Mouse (Mus musculus) kidney, adult 2 months (tissue): ENCODE measurements around the gene Prpf4. TPM values are rescaled to one million over a fixed set of nuclear protein-coding genes. Genes with fewer than 3 reads are reported as not detected.

ENCODE experiments used
- DNase-seq: peaks from one replicate; pipeline ENCODE4 v3.0.0; 2021
- H3K27ac ChIP-seq: fragments of 200-500 bp; 2 replicates; pipeline ENCODE4 v1.5.1; 2012; ENCODE audit warnings: low read depth, low read length, control low read depth, inconsistent platforms; ENCODE audit not compliant: insufficient read depth
- H3K27me3 ChIP-seq: fragments of 200-500 bp; replicated peaks from 2 replicates; pipeline ENCODE4 v1.6.1; 2012; ENCODE audit warnings: mild to moderate bottlenecking, moderate library complexity, low read length, inconsistent platforms; ENCODE audit not compliant: control insufficient read depth, insufficient read depth
- H3K36me3 ChIP-seq: fragments of 200-500 bp; 2 replicates; pipeline ENCODE4 v1.6.1; 2012; ENCODE audit warnings: mild to moderate bottlenecking, moderate library complexity, low read length, inconsistent platforms; ENCODE audit not compliant: control insufficient read depth, insufficient read depth
- H3K4me1 ChIP-seq: fragments of 200-500 bp; 2 replicates; pipeline ENCODE4 v1.6.1; 2011; ENCODE audit warnings: low read length; ENCODE audit not compliant: control insufficient read depth, insufficient read depth
- H3K4me3 ChIP-seq: fragments of 200-500 bp; 2 replicates; pipeline ENCODE4 v1.5.1; 2011; ENCODE audit warnings: mild to moderate bottlenecking, low read depth, low read length, control low read depth; ENCODE audit not compliant: insufficient read depth
- CTCF ChIP-seq: fragments of 200-500 bp; conservative IDR thresholded peaks from 2 replicates; pipeline ENCODE4 v1.5.1; 2011; ENCODE audit warnings: low read depth, mild to moderate bottlenecking, control low read depth, low read length, moderate library complexity, mixed read lengths; ENCODE audit not compliant: insufficient read depth, insufficient read length
- POLR2A ChIP-seq: fragments of 200-500 bp; IDR thresholded peaks from one replicate; pipeline ENCODE4 v1.6.1; 2011; ENCODE audit warnings: low read depth, low read length, control low read depth
- WGBS: fragments of 180-500 bp; shearing (Covaris S2); methylation state at CpG from one replicate; pipeline ENCODE4 v1.1.7; 2018; 5-methylcytosine and 5-hydroxymethylcytosine counted together
- polyA plus RNA-seq: library from polyadenylated mRNA; depleted of rRNA; stranded (reverse); fragments of >200 nt; gene quantifications from 2 replicates; pipeline ENCODE4 v1.2.3, GENCODE M21; 2012

Prpf4 gene
- polyA plus RNA-seq, 1 experiment = 10.4 TPM

DNA sequence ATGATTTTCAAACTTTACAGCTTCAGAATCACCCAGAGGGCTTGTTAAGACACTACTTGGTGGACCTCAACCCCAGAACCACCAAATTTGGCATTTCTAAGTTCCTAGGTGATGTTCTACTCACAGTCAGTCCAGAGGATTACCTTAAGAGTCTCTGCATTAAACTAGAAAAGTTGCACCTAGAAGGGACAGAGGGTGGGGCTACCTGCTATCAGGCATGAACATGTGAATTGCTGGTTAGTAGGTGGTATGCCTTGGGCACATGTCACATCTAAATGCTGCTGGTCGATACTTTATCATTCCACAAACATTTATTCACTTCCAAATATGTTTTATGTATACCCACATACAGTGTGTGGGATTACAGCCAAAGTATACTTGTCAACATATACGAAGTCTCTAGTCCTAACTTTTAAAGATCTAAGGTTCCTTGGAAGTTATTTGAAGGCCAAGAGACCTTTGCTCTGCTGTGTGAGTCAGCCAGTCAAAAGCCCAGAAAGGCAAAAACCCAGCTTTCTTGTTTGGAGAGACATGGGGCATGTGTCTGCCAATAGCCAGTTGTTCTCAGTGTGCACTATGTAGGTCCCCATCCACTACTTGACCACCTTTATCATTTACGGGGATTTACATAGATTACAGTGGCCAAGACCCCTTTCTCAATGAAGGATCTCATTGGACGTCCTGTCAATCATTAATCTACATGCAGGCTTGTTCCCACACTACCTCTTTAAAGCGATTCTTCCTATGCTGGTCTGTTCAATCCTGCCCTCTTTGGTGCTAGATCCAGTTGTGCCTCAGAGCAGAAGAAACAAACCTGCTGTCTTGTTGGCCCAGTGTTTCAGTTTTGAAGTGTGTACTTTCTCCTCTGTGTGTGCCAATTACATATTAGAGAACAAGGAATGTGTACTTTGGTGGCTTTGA, 18.7 kb upstream of the Prpf4 start:
- no peaks in the 10 kb centered on the region for H3K27me3 ChIP-seq
- DNase-seq = peak; percentile 68
- H3K27ac ChIP-seq = peak overlapping the region; percentile 45
- no peak for TF ChIP-seq POLR2A
- no peak for TF ChIP-seq CTCF
- WGBS = 55% methylated on average over 5 of the region's 5 CpGs
- peaks cover 10% of the 10 kb centered on the region; the same call in 1 of the 2 replicates for H3K4me1 ChIP-seq
- no peaks in the 10 kb centered on the region; the same call in 1 of the 2 replicates for H3K36me3 ChIP-seq
- H3K4me3 ChIP-seq = no peak overlapping the region

- H3K27me3 ChIP-seq = no peaks in the 10 kb centered on the region
- peaks cover 5% of the 10 kb centered on the region for H3K36me3 ChIP-seq
- no peak overlapping the region for H3K4me3 ChIP-seq
- peaks cover 10% of the 10 kb centered on the region; the same call in 1 of the 2 replicates for H3K4me1 ChIP-seq
- no peak overlapping the region for H3K27ac ChIP-seq
- 81% methylated on average over 7 of the region's 7 CpGs for WGBS
- TF ChIP-seq POLR2A (no peak), CTCF (no peak)
- DNase-seq = no peak
Observed at GRCm38 (mm10) chr4:62391892-62392291, 16.7 kb upstream of the Prpf4 start.

DNA sequence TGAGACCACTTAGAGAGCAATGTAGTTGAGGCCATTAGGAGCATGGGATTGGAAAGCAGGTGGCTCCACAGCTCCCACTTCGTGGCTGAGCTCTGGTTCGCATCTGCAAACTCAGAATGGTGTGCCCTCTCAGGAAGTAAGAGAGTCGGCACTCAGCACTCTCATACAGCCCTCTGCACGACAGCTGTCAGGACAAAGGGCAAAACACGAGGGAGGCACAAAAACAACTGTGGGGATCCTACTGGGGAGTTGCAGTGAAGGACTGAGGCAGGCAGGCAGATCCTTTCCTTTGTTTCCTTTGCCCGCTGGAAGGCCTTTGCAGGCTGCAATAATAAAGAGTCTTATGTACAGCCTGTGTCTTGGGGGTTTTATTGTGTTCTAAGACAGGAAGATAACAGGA, 15.1 kb upstream of the Prpf4 start:
- Histone ChIP-seq H3K36me3 (peaks cover 7% of the 10 kb centered on the region), H3K27me3 (no peaks in the 10 kb centered on the region), H3K4me1 (peaks cover 10% of the 10 kb centered on the region; the same call in 1 of the 2 replicates), H3K4me3 (no peak overlapping the region), H3K27ac (no peak overlapping the region)
- TF ChIP-seq CTCF (no peak), POLR2A (no peak)
- 51% methylated on average over 6 of the region's 6 CpGs for whole genome bisulfite sequencing
- DNase-seq = peak; percentile 34

DNA sequence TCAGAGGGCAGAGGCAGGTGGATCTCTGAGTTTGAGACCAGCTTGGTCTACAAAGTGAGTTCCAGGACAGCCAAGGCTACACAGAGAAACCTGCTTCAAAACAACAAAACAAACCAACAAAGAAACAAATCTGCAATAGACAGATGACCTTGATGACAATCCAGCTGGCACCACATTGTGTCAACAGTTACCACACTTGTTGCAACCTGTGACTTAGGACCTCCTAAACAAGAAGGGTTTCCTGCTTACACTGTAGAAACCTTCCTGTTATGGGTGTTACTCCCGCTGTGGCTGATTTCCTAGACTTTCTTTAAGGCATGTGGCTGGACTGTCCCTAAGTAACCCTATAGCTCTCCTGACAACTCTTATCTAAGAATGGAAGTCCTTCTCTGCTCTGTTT, 12.8 kb upstream of the Prpf4 start:
- Histone ChIP-seq H3K36me3 (peaks cover 7% of the 10 kb centered on the region), H3K27me3 (no peaks in the 10 kb centered on the region), H3K27ac (no peak overlapping the region), H3K4me3 (no peak overlapping the region), H3K4me1 (peaks cover under 1% of the 10 kb centered on the region; the same call in 1 of the 2 replicates)
- TF ChIP-seq CTCF = no peak
- TF ChIP-seq POLR2A = no peak
- no peak for DNase-seq
- 67% methylated on average over 1 of the region's 1 CpGs for WGBS

GRCm38 (mm10) chr4:62397616-62398365, 10.8 kb upstream of the Prpf4 start:
- Histone ChIP-seq H3K27me3 (no peaks in the 10 kb centered on the region), H3K4me3 (no peak overlapping the region), H3K27ac (no peak overlapping the region), H3K4me1 (no peaks in the 10 kb centered on the region), H3K36me3 (peaks cover 7% of the 10 kb centered on the region)
- no peak for DNase-seq
- no peak for TF ChIP-seq POLR2A
- TF ChIP-seq CTCF = no peak
- 70% methylated on average over 4 of the region's 4 CpGs for WGBS

DNA sequence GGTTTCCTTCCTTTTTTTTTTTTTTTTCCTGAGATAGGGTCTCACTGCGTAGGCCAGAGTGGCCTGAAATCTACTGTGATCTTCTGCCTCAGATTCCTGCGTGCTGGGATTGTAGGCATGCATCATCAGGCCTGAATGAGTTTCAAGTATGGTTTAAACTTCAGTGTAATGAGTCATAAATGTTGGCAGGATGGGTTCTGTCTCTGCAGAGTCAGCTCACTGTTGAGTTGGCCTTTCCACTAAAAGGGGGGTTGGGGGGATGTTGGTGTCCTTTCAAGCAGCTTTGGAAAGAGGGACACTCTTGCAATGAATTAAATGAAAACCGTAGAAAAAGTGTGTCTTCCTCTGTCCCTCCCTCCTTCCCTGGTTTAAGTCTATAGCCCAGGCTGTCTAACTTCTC, 9.6 kb upstream of the Prpf4 start:
- Histone ChIP-seq H3K27me3 (no peaks in the 10 kb centered on the region), H3K36me3 (peaks cover 7% of the 10 kb centered on the region), H3K4me3 (no peak overlapping the region), H3K4me1 (no peaks in the 10 kb centered on the region), H3K27ac (no peak overlapping the region)
- WGBS = 77% methylated on average over 3 of the region's 3 CpGs
- TF ChIP-seq CTCF (no peak), POLR2A (no peak)
- DNase-seq = no peak

DNA sequence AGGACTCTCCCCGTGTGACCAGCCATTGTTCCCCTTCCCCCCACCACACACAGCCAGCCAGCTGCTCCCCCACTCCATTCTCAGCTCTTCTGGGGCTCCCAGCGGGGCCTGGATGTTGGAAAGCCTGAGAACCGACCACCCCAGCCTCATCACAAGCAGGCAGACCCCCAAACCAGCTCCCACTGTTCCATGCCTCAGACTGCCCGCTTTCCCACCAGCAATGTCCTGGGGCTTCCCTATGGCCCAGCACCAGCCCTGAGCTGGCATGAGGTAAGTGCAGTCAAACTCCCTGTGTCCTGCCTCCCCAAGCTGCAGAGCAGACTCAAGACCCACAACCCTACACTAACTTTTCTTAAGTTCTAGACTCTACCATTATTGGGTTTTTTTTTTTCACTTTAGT, 2.5 kb upstream of the Prpf4 start:
- Histone ChIP-seq H3K4me3 (no peak overlapping the region), H3K4me1 (peaks cover 3% of the 10 kb centered on the region; the same call in 1 of the 2 replicates), H3K27ac (no peak overlapping the region), H3K36me3 (no peaks in the 10 kb centered on the region; the same call in 1 of the 2 replicates), H3K27me3 (no peaks in the 10 kb centered on the region)
- DNase-seq = no peak
- 83% methylated on average over 4 of the region's 4 CpGs for WGBS
- TF ChIP-seq POLR2A = no peak
